Mouse (Mus musculus): ENCODE data around the gene Stk10. TPM values are rescaled to one million over a fixed set of nuclear protein-coding genes. Genes with fewer than 3 reads are reported as not detected.

Gene Stk10
- 2.5 and 4.1 TPM in 2 replicates for polyA plus RNA-seq (2015; fragmentation: Nextera tagmentation; extraction: Ambion mirVana)

GRCm38 (mm10) chr11:32532765-32533481 is at the start of gene Stk10:
Gene Stk10 (plus strand): TSS chr11:32533305.
- peak within 1 kb of the TSS; percentile 66 for H3K9ac ChIP-seq
- peak within 1 kb of the TSS; percentile 96 for H3K4me2 ChIP-seq
- peak; percentile 93 for ATAC-seq (replicated peaks; ENCODE audit: insufficient number of reproducible peaks, insufficient read depth, low FRiP score, low read depth)
- H3K4me3 ChIP-seq, result peak within 1 kb of the TSS; percentile 86
- no peaks in the 10 kb centered on the region for H3K27me3 ChIP-seq
- under 1% methylated on average over 68 of the region's 82 CpGs for WGBS
- no peaks in the 10 kb centered on the region for H3K9me3 ChIP-seq (replicated peaks)
- peaks cover 28% of the 10 kb centered on the region for H3K4me1 ChIP-seq (replicated peaks)
- peak within 1 kb of the TSS; percentile 59 for H3K27ac ChIP-seq
- no peaks in the 10 kb centered on the region for H3K36me3 ChIP-seq

- no peak overlapping the region for H3K27ac ChIP-seq
- H3K27me3 ChIP-seq, result no peaks in the 10 kb centered on the region
- WGBS, result 60% methylated on average over 3 of the region's 3 CpGs
- H3K9ac ChIP-seq, result no peak overlapping the region
- H3K4me3 ChIP-seq, result no peak overlapping the region
- H3K9me3 ChIP-seq (replicated peaks), result no peaks in the 10 kb centered on the region
- H3K36me3 ChIP-seq, result 0 out of 2 replicates have a peak, but pooled peaks cover 3% of the 10 kb centered on the region
- H3K4me2 ChIP-seq, result no peak overlapping the region
- no peak for ATAC-seq (replicated peaks; ENCODE audit: insufficient number of reproducible peaks, insufficient read depth, low FRiP score, low read depth)
- H3K4me1 ChIP-seq (replicated peaks), result peaks cover 27% of the 10 kb centered on the region
Measured at GRCm38 (mm10) chr11:32485290-32485689, 47.8 kb upstream of the Stk10 start.

GRCm38 (mm10) chr11:32486621-32487020 is 46.5 kb upstream of the Stk10 start:
- Histone ChIP-seq H3K4me3 (no peak overlapping the region), H3K4me1 (replicated peaks) (peaks cover 31% of the 10 kb centered on the region), H3K9ac (no peak overlapping the region), H3K36me3 (0 out of 2 replicates have a peak, but pooled peaks cover 3% of the 10 kb centered on the region), H3K27me3 (no peaks in the 10 kb centered on the region), H3K4me2 (no peak overlapping the region), H3K9me3 (replicated peaks) (no peaks in the 10 kb centered on the region), H3K27ac (no peak overlapping the region)
- WGBS, result 27% methylated on average over 3 of the region's 3 CpGs
- no peak for ATAC-seq (replicated peaks; ENCODE audit: insufficient number of reproducible peaks, insufficient read depth, low FRiP score, low read depth)

GRCm38 (mm10) chr11:32487501-32487900 is 45.6 kb upstream of the Stk10 start:
- Histone ChIP-seq H3K4me2 (no peak overlapping the region), H3K4me3 (no peak overlapping the region), H3K9me3 (replicated peaks) (no peaks in the 10 kb centered on the region), H3K36me3 (0 out of 2 replicates have a peak, but pooled peaks cover 3% of the 10 kb centered on the region), H3K27ac (no peak overlapping the region), H3K27me3 (no peaks in the 10 kb centered on the region), H3K4me1 (replicated peaks) (peaks cover 31% of the 10 kb centered on the region), H3K9ac (no peak overlapping the region)
- 86% methylated on average over 3 of the region's 3 CpGs for WGBS
- ATAC-seq (replicated peaks; ENCODE audit: insufficient number of reproducible peaks, insufficient read depth, low FRiP score, low read depth), result no peak

- Histone ChIP-seq H3K4me1 (replicated peaks) (peaks cover 29% of the 10 kb centered on the region), H3K27ac (no peak overlapping the region; the same call in 1 of the 2 replicates), H3K9me3 (replicated peaks) (no peaks in the 10 kb centered on the region), H3K9ac (no peak overlapping the region), H3K36me3 (0 out of 2 replicates have a peak, but pooled peaks cover 3% of the 10 kb centered on the region), H3K27me3 (no peaks in the 10 kb centered on the region), H3K4me3 (no peak overlapping the region), H3K4me2 (no peak overlapping the region)
- no peak for ATAC-seq (replicated peaks; ENCODE audit: insufficient number of reproducible peaks, insufficient read depth, low FRiP score, low read depth)
Measured at GRCm38 (mm10) chr11:32488344-32488743, 44.8 kb upstream of the Stk10 start.

- no peak overlapping the region for H3K4me2 ChIP-seq
- peaks cover 28% of the 10 kb centered on the region for H3K4me1 ChIP-seq (replicated peaks)
- H3K27ac ChIP-seq, result no peak overlapping the region
- no peak overlapping the region for H3K4me3 ChIP-seq
- ATAC-seq (replicated peaks; ENCODE audit: insufficient number of reproducible peaks, insufficient read depth, low FRiP score, low read depth), result no peak
- no peaks in the 10 kb centered on the region for H3K9me3 ChIP-seq (replicated peaks)
- H3K9ac ChIP-seq, result no peak overlapping the region
- WGBS, result 65% methylated on average over 5 of the region's 5 CpGs
- H3K36me3 ChIP-seq, result 0 out of 2 replicates have a peak, but pooled peaks cover 3% of the 10 kb centered on the region
- H3K27me3 ChIP-seq, result no peaks in the 10 kb centered on the region
Measured at GRCm38 (mm10) chr11:32488808-32489670, 44.1 kb upstream of the Stk10 start.

- H3K9ac ChIP-seq, result no peak overlapping the region
- no peaks in the 10 kb centered on the region for H3K9me3 ChIP-seq (replicated peaks)
- H3K4me3 ChIP-seq, result no peak overlapping the region
- H3K27ac ChIP-seq, result no peak overlapping the region
- no peaks in the 10 kb centered on the region for H3K27me3 ChIP-seq
- no peak overlapping the region for H3K4me2 ChIP-seq
- H3K4me1 ChIP-seq (replicated peaks), result peaks cover 28% of the 10 kb centered on the region
- WGBS, result 95% methylated on average over 2 of the region's 2 CpGs
- 0 out of 2 replicates have a peak, but pooled peaks cover 3% of the 10 kb centered on the region for H3K36me3 ChIP-seq
- ATAC-seq (replicated peaks; ENCODE audit: insufficient number of reproducible peaks, insufficient read depth, low FRiP score, low read depth), result no peak
Measured at GRCm38 (mm10) chr11:32491079-32491478, 42.0 kb upstream of the Stk10 start.

- Histone ChIP-seq H3K4me2 (no peak overlapping the region), H3K27me3 (no peaks in the 10 kb centered on the region), H3K36me3 (no peaks in the 10 kb centered on the region), H3K27ac (no peak overlapping the region), H3K4me1 (replicated peaks) (peaks cover 21% of the 10 kb centered on the region), H3K9me3 (replicated peaks) (no peaks in the 10 kb centered on the region), H3K9ac (no peak overlapping the region), H3K4me3 (no peak overlapping the region)
- ATAC-seq (replicated peaks; ENCODE audit: insufficient number of reproducible peaks, insufficient read depth, low FRiP score, low read depth), result no peak
Measured at GRCm38 (mm10) chr11:32493312-32493711, 39.8 kb upstream of the Stk10 start.

- ATAC-seq (replicated peaks; ENCODE audit: insufficient number of reproducible peaks, insufficient read depth, low FRiP score, low read depth), result no peak
- H3K9ac ChIP-seq, result no peak overlapping the region
- H3K27me3 ChIP-seq, result no peaks in the 10 kb centered on the region
- H3K4me2 ChIP-seq, result no peak overlapping the region
- no peak overlapping the region for H3K4me3 ChIP-seq
- WGBS, result 79% methylated on average over 2 of the region's 2 CpGs
- peaks cover 4% of the 10 kb centered on the region; the same call in 1 of the 2 replicates for H3K4me1 ChIP-seq (replicated peaks)
- H3K27ac ChIP-seq, result no peak overlapping the region
- H3K36me3 ChIP-seq, result peaks cover 3% of the 10 kb centered on the region; the same call in 1 of the 2 replicates
- no peaks in the 10 kb centered on the region for H3K9me3 ChIP-seq (replicated peaks)
Measured at GRCm38 (mm10) chr11:32495283-32495682, 37.8 kb upstream of the Stk10 start.

- no peaks in the 10 kb centered on the region for H3K27me3 ChIP-seq
- peaks cover 3% of the 10 kb centered on the region; the same call in 1 of the 2 replicates for H3K36me3 ChIP-seq
- no peak overlapping the region for H3K9ac ChIP-seq
- no peak overlapping the region for H3K4me3 ChIP-seq
- H3K4me2 ChIP-seq, result no peak overlapping the region
- H3K27ac ChIP-seq, result no peak overlapping the region
- WGBS, result 81% methylated on average over 7 of the region's 7 CpGs
- H3K9me3 ChIP-seq (replicated peaks), result no peaks in the 10 kb centered on the region
- no peaks in the 10 kb centered on the region; the same call in 1 of the 2 replicates for H3K4me1 ChIP-seq (replicated peaks)
- no peak for ATAC-seq (replicated peaks; ENCODE audit: insufficient number of reproducible peaks, insufficient read depth, low FRiP score, low read depth)
Measured at GRCm38 (mm10) chr11:32498757-32499535, 34.2 kb upstream of the Stk10 start.

- Histone ChIP-seq H3K4me3 (no peak overlapping the region), H3K9ac (no peak overlapping the region), H3K9me3 (replicated peaks) (no peaks in the 10 kb centered on the region), H3K36me3 (peaks cover 3% of the 10 kb centered on the region; the same call in 1 of the 2 replicates), H3K4me1 (replicated peaks) (peaks cover under 1% of the 10 kb centered on the region; the same call in 1 of the 2 replicates), H3K27me3 (no peaks in the 10 kb centered on the region), H3K27ac (no peak overlapping the region), H3K4me2 (no peak overlapping the region)
- WGBS, result 91% methylated on average over 4 of the region's 4 CpGs
- no peak for ATAC-seq (replicated peaks; ENCODE audit: insufficient number of reproducible peaks, insufficient read depth, low FRiP score, low read depth)
Measured at GRCm38 (mm10) chr11:32499931-32500330, 33.2 kb upstream of the Stk10 start.

Data from heart, embryonic 15.5 days (tissue).